Mouse (Mus musculus) adrenal gland, adult 8-10 months (tissue): ENCODE data around the gene Il21. TPM values are rescaled to one million over a fixed set of nuclear protein-coding genes. Genes with fewer than 3 reads are reported as not detected.

ENCODE experiments used
- DNase-seq: peaks from one replicate; pipeline ENCODE4 v3.0.0; 2022
- microRNA-seq, 2 experiments: library from miRNA; unstranded; fragments of <30 nt; microRNA quantifications; one replicate each; pipeline ENCODE4 v1.2.0; 2022
- total RNA-seq, 4 experiments: library from RNA; stranded (reverse); gene quantifications; 2 replicates each; pipeline ENCODE4 v1.2.4; 2022

The Il21 gene
- total RNA-seq, 4 experiments from 2014 or later: 0.22 TPM; not detected in 3

- no peak for DNase-seq
Observed at GRCm38 (mm10) chr3:37185534-37185933, 46.9 kb downstream of the Il21 start.

GRCm38 (mm10) chr3:37182415-37183269, 49.8 kb downstream of the Il21 start:
- DNase-seq: no peak

GRCm38 (mm10) chr3:37181041-37181440, 51.4 kb downstream of the Il21 start:
- no peak for DNase-seq

- DNase-seq: no peak
Observed at GRCm38 (mm10) chr3:37180039-37180743, 52.2 kb downstream of the Il21 start.

- DNase-seq: no peak
Observed at GRCm38 (mm10) chr3:37179472-37179871, 53.0 kb downstream of the Il21 start.

GRCm38 (mm10) chr3:37174711-37175572, 57.5 kb downstream of the Il21 start:
- no peak for DNase-seq

GRCm38 (mm10) chr3:37173285-37173684, 59.2 kb downstream of the Il21 start:
- DNase-seq: no peak

Small RNA genes within 50 kb of the gene (microRNA-seq; reads per million reads assigned to microRNA genes)
- 0 reads per million in 2 experiments for gene Gm24169

Other genes with a start within 250 kb of the Il21 start
- gene Adad1, start 169.1 kb downstream of the Il21 start, total RNA-seq: not detected
- gene Il2, start 106.7 kb downstream of the Il21 start, total RNA-seq: not detected
- 10 to 100 TPM in 1 of 4 experiments, 1 to 10 TPM in 3; 5.7 to 10.3 (median 7.2) TPM for gene Bbs12, start 79.9 kb upstream of the Il21 start, total RNA-seq
- 1 to 10 TPM; 3.4 to 7.9 (median 5.7) TPM for gene Cetn4, start 80.1 kb upstream of the Il21 start, total RNA-seq
- 1 to 10 TPM; 3.9 to 9.8 (median 7.4) TPM for gene Fgf2, start 115.7 kb upstream of the Il21 start, total RNA-seq
- 10 to 100 TPM; 35.1 to 47.3 (median 38.7) TPM for gene Spata5, start 187.3 kb upstream of the Il21 start, total RNA-seq
- gene Nudt6, start 187.6 kb upstream of the Il21 start, total RNA-seq: 10 to 100 TPM; 16.4 to 21.7 (median 20.4) TPM